Mouse (Mus musculus): ENCODE measurements at regions not wholly inside any gene's neighbourhood (a gene's known extent, or its start where the extent isn't known, plus 50 kb on each side); places are given as distances from the start of the nearest gene placed in this dataset.

GRCm38 (mm10) chr9:69667064-69667533 lies 93.6 kb downstream of the Foxb1 start:
- Histone ChIP-seq H3K27ac (ENCODE audit: low read depth, low read length) (no peak overlapping the region), H3K9me3 (ENCODE audit: control insufficient read depth) (no peaks in the 10 kb centered on the region), H3K36me3 (ENCODE audit: control insufficient read depth, insufficient read depth) (no peaks in the 10 kb centered on the region), H3K9ac (ENCODE audit: low read depth, low read length) (no peak overlapping the region), H3K4me1 (replicated peaks; ENCODE audit: control insufficient read depth, insufficient read depth, low read length) (no peaks in the 10 kb centered on the region), H3K27me3 (replicated peaks; ENCODE audit: control insufficient read depth, insufficient read depth, low read length) (peaks cover 58% of the 10 kb centered on the region), H3K4me2 (replicated peaks; ENCODE audit: low read depth) (no peak overlapping the region), H3K4me3 (ENCODE audit: low read depth, low read length) (no peak overlapping the region)
- no peak for ATAC-seq
- 65% methylated on average over 7 of the region's 7 CpGs for WGBS
- TF ChIP-seq CTCF (IDR thresholded peaks at IDR 0.05; ENCODE audit: low read depth), result no peak

- ATAC-seq, result no peak
- H3K9me3 ChIP-seq (ENCODE audit: control insufficient read depth), result no peaks in the 10 kb centered on the region
- WGBS, result 78% methylated on average over 3 of the region's 3 CpGs
- no peaks in the 10 kb centered on the region for H3K36me3 ChIP-seq (ENCODE audit: control insufficient read depth, insufficient read depth)
- H3K27ac ChIP-seq (ENCODE audit: low read depth, low read length), result no peak overlapping the region
- H3K4me1 ChIP-seq (replicated peaks; ENCODE audit: control insufficient read depth, insufficient read depth, low read length), result no peaks in the 10 kb centered on the region
- H3K4me3 ChIP-seq (ENCODE audit: low read depth, low read length), result no peak overlapping the region
- no peak overlapping the region for H3K4me2 ChIP-seq (replicated peaks; ENCODE audit: low read depth)
- H3K9ac ChIP-seq (ENCODE audit: low read depth, low read length), result no peak overlapping the region
- no peak for TF ChIP-seq CTCF (IDR thresholded peaks at IDR 0.05; ENCODE audit: low read depth)
- H3K27me3 ChIP-seq (replicated peaks; ENCODE audit: control insufficient read depth, insufficient read depth, low read length), result peaks cover 30% of the 10 kb centered on the region
Measured at GRCm38 (mm10) chr9:69664201-69664600, 96.5 kb downstream of the Foxb1 start.

GRCm38 (mm10) chr9:69662394-69662793 lies 98.3 kb downstream of the Foxb1 start:
- H3K9ac ChIP-seq (ENCODE audit: low read depth, low read length), result no peak overlapping the region
- no peak for ATAC-seq
- peak; percentile 70 for TF ChIP-seq CTCF (IDR thresholded peaks at IDR 0.05; ENCODE audit: low read depth)
- H3K4me2 ChIP-seq (replicated peaks; ENCODE audit: low read depth), result no peak overlapping the region
- H3K4me1 ChIP-seq (replicated peaks; ENCODE audit: control insufficient read depth, insufficient read depth, low read length), result no peaks in the 10 kb centered on the region
- 32% methylated on average over 5 of the region's 5 CpGs for WGBS
- H3K9me3 ChIP-seq (ENCODE audit: control insufficient read depth), result no peaks in the 10 kb centered on the region
- H3K4me3 ChIP-seq (ENCODE audit: low read depth, low read length), result no peak overlapping the region
- no peak overlapping the region for H3K27ac ChIP-seq (ENCODE audit: low read depth, low read length)
- peaks cover 13% of the 10 kb centered on the region; the same call in 1 of the 2 replicates for H3K27me3 ChIP-seq (replicated peaks; ENCODE audit: control insufficient read depth, insufficient read depth, low read length)
- no peaks in the 10 kb centered on the region for H3K36me3 ChIP-seq (ENCODE audit: control insufficient read depth, insufficient read depth)

- ATAC-seq, result no peak
- Histone ChIP-seq H3K4me1 (replicated peaks; ENCODE audit: control insufficient read depth, insufficient read depth, low read length) (no peaks in the 10 kb centered on the region), H3K27ac (ENCODE audit: low read depth, low read length) (no peak overlapping the region), H3K4me2 (replicated peaks; ENCODE audit: low read depth) (no peak overlapping the region), H3K27me3 (replicated peaks; ENCODE audit: control insufficient read depth, insufficient read depth, low read length) (no peaks in the 10 kb centered on the region), H3K4me3 (ENCODE audit: low read depth, low read length) (no peak overlapping the region), H3K9ac (ENCODE audit: low read depth, low read length) (no peak overlapping the region), H3K36me3 (ENCODE audit: control insufficient read depth, insufficient read depth) (no peaks in the 10 kb centered on the region), H3K9me3 (ENCODE audit: control insufficient read depth) (no peaks in the 10 kb centered on the region)
- no peak for TF ChIP-seq CTCF (IDR thresholded peaks at IDR 0.05; ENCODE audit: low read depth)
- WGBS, result 92% methylated on average over 4 of the region's 4 CpGs
Measured at GRCm38 (mm10) chr9:69658276-69658675, 102.5 kb downstream of the Foxb1 start.

- no peak overlapping the region for H3K4me3 ChIP-seq (ENCODE audit: low read depth, low read length)
- no peak overlapping the region for H3K4me2 ChIP-seq (replicated peaks; ENCODE audit: low read depth)
- ATAC-seq, result no peak
- no peaks in the 10 kb centered on the region for H3K27me3 ChIP-seq (replicated peaks; ENCODE audit: control insufficient read depth, insufficient read depth, low read length)
- no peaks in the 10 kb centered on the region for H3K36me3 ChIP-seq (ENCODE audit: control insufficient read depth, insufficient read depth)
- no peaks in the 10 kb centered on the region for H3K4me1 ChIP-seq (replicated peaks; ENCODE audit: control insufficient read depth, insufficient read depth, low read length)
- no peak overlapping the region for H3K27ac ChIP-seq (ENCODE audit: low read depth, low read length)
- no peak overlapping the region for H3K9ac ChIP-seq (ENCODE audit: low read depth, low read length)
- TF ChIP-seq CTCF (IDR thresholded peaks at IDR 0.05; ENCODE audit: low read depth), result no peak
- no peaks in the 10 kb centered on the region for H3K9me3 ChIP-seq (ENCODE audit: control insufficient read depth)
- WGBS, result 58% methylated on average over 6 of the region's 6 CpGs
Measured at GRCm38 (mm10) chr9:69656053-69656452, 104.7 kb downstream of the Foxb1 start.

- no peaks in the 10 kb centered on the region for H3K4me1 ChIP-seq (replicated peaks; ENCODE audit: control insufficient read depth, insufficient read depth, low read length)
- H3K9ac ChIP-seq (ENCODE audit: low read depth, low read length), result no peak overlapping the region
- WGBS, result 63% methylated on average over 4 of the region's 4 CpGs
- no peaks in the 10 kb centered on the region for H3K36me3 ChIP-seq (ENCODE audit: control insufficient read depth, insufficient read depth)
- H3K27ac ChIP-seq (ENCODE audit: low read depth, low read length), result no peak overlapping the region
- no peaks in the 10 kb centered on the region for H3K9me3 ChIP-seq (ENCODE audit: control insufficient read depth)
- no peak for TF ChIP-seq CTCF (IDR thresholded peaks at IDR 0.05; ENCODE audit: low read depth)
- no peaks in the 10 kb centered on the region for H3K27me3 ChIP-seq (replicated peaks; ENCODE audit: control insufficient read depth, insufficient read depth, low read length)
- no peak for ATAC-seq
- no peak overlapping the region for H3K4me2 ChIP-seq (replicated peaks; ENCODE audit: low read depth)
- no peak overlapping the region for H3K4me3 ChIP-seq (ENCODE audit: low read depth, low read length)
Measured at GRCm38 (mm10) chr9:69652106-69652505, 108.6 kb downstream of the Foxb1 start.

- H3K4me3 ChIP-seq (ENCODE audit: low read depth, low read length), result no peak overlapping the region
Measured at GRCm38 (mm10) chr9:69651608-69652007, 109.1 kb downstream of the Foxb1 start.

More at GRCm38 (mm10) chr9:69651608-69652007, 109.1 kb downstream of the Foxb1 start:
- Histone ChIP-seq H3K36me3 (ENCODE audit: control insufficient read depth, insufficient read depth) (no peaks in the 10 kb centered on the region), H3K27me3 (replicated peaks; ENCODE audit: control insufficient read depth, insufficient read depth, low read length) (no peaks in the 10 kb centered on the region), H3K9me3 (ENCODE audit: control insufficient read depth) (no peaks in the 10 kb centered on the region), H3K9ac (ENCODE audit: low read depth, low read length) (no peak overlapping the region), H3K27ac (ENCODE audit: low read depth, low read length) (no peak overlapping the region), H3K4me1 (replicated peaks; ENCODE audit: control insufficient read depth, insufficient read depth, low read length) (no peaks in the 10 kb centered on the region), H3K4me2 (replicated peaks; ENCODE audit: low read depth) (no peak overlapping the region)
- 75% methylated on average over 8 of the region's 8 CpGs for WGBS
- TF ChIP-seq CTCF (IDR thresholded peaks at IDR 0.05; ENCODE audit: low read depth), result no peak
- no peak for ATAC-seq

All from intestine, postnatal 0 days (tissue).